Mouse (Mus musculus): ENCODE measurements around the gene Hdac7. TPM values are rescaled to one million over a fixed set of nuclear protein-coding genes. Genes with fewer than 3 reads are reported as not detected.

Hdac7 gene
- polyA plus RNA-seq, 1 experiment from 2014 or later, result 5.3 TPM

GRCm38 (mm10) chr15:97816199-97816994, 27.9 kb downstream of the Hdac7 start:
- Histone ChIP-seq H3K27ac (ENCODE audit: low read depth) (no peak overlapping the region), H3K36me3 (replicated peaks; ENCODE audit: insufficient read depth, low read length) (no peaks in the 10 kb centered on the region), H3K27me3 (ENCODE audit: insufficient read depth, low read length) (no peaks in the 10 kb centered on the region), H3K4me1 (ENCODE audit: insufficient read depth) (peaks cover 10% of the 10 kb centered on the region), H3K4me3 (ENCODE audit: low read depth, low read length) (no peak overlapping the region), H3K9me3 (ENCODE audit: low read length) (no peaks in the 10 kb centered on the region), H3K4me2 (ENCODE audit: low read depth, low read length) (no peak overlapping the region), H3K9ac (replicated peaks) (no peak overlapping the region)
- ATAC-seq (no peak), DNase-seq (no peak)
- WGBS (ENCODE audit: insufficient replicate concordance), result 57% methylated on average over 15 of the region's 17 CpGs
- TF ChIP-seq EP300 (IDR thresholded peaks at IDR 0.05; ENCODE audit: low read depth), result no peak
- peak; percentile 17; the same call in 1 of the 2 replicates for TF ChIP-seq CTCF (IDR thresholded peaks at IDR 0.05; ENCODE audit: low read depth)

GRCm38 (mm10) chr15:97815254-97815653, 29.0 kb downstream of the Hdac7 start:
- DNase-seq (no peak), ATAC-seq (no peak)
- H3K4me1 ChIP-seq (ENCODE audit: insufficient read depth), result peaks cover 5% of the 10 kb centered on the region; the same call in 1 of the 2 replicates
- H3K36me3 ChIP-seq (replicated peaks; ENCODE audit: insufficient read depth, low read length), result no peaks in the 10 kb centered on the region
- TF ChIP-seq CTCF (IDR thresholded peaks at IDR 0.05; ENCODE audit: low read depth), result no peak
- TF ChIP-seq EP300 (IDR thresholded peaks at IDR 0.05; ENCODE audit: low read depth), result no peak
- H3K9ac ChIP-seq (replicated peaks), result no peak overlapping the region
- no peak overlapping the region for H3K27ac ChIP-seq (ENCODE audit: low read depth)
- no peak overlapping the region for H3K4me3 ChIP-seq (ENCODE audit: low read depth, low read length)
- no peak overlapping the region for H3K4me2 ChIP-seq (ENCODE audit: low read depth, low read length)
- H3K27me3 ChIP-seq (ENCODE audit: insufficient read depth, low read length), result no peaks in the 10 kb centered on the region
- no peaks in the 10 kb centered on the region for H3K9me3 ChIP-seq (ENCODE audit: low read length)
- WGBS (ENCODE audit: insufficient replicate concordance), result 84% methylated on average over 4 of the region's 4 CpGs

GRCm38 (mm10) chr15:97814703-97815102, 29.6 kb downstream of the Hdac7 start:
- Histone ChIP-seq H3K27me3 (ENCODE audit: insufficient read depth, low read length) (no peaks in the 10 kb centered on the region), H3K4me1 (ENCODE audit: insufficient read depth) (peaks cover 5% of the 10 kb centered on the region; the same call in 1 of the 2 replicates), H3K9me3 (ENCODE audit: low read length) (no peaks in the 10 kb centered on the region), H3K4me3 (ENCODE audit: low read depth, low read length) (no peak overlapping the region), H3K4me2 (ENCODE audit: low read depth, low read length) (no peak overlapping the region), H3K9ac (replicated peaks) (no peak overlapping the region), H3K27ac (ENCODE audit: low read depth) (no peak overlapping the region), H3K36me3 (replicated peaks; ENCODE audit: insufficient read depth, low read length) (no peaks in the 10 kb centered on the region; the same call in 1 of the 2 replicates)
- ATAC-seq (no peak), DNase-seq (no peak)
- 50% methylated on average over 5 of the region's 5 CpGs for WGBS (ENCODE audit: insufficient replicate concordance)
- TF ChIP-seq EP300 (IDR thresholded peaks at IDR 0.05; ENCODE audit: low read depth) (no peak), CTCF (IDR thresholded peaks at IDR 0.05; ENCODE audit: low read depth) (no peak)

DNA sequence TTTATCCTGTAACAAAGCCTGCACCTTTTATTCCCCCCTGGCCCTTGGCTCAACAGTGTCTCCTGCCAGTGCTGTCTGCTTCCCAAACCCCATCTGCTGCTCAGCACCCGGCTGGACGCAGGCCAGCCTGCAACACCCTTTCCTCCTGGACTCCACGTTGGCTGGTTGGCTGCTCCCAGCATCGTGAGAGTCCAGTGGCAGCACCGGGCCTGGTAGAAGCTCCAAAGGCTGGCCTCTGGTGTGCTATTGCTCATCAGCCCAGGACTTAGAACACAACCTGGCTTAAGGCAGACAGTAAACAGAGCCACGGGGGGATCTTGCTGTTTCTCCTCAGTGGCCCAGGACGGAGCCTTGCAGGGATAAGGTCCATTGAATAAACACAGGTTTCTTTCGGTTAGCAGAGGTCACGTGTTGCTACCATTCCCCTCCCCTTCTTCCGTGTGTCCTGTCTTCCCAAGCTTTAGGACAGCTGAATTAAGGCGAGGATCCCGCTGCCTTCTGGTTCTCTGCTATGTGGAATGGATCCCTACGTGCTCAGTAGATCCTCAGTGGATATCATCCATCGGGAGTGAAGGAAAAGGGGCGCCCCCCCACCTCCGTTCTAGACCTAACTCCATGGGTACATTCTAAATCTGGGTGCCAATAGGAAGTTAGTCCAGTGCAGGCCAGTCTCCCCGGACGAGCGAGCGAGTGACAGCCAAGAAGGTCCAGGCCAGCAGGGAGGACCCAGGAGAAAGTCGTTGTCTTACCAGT, 30.7 kb downstream of the Hdac7 start:
- H3K4me3 ChIP-seq (ENCODE audit: low read depth, low read length), result no peak overlapping the region
- no peak for DNase-seq
- H3K9me3 ChIP-seq (ENCODE audit: low read length), result no peaks in the 10 kb centered on the region
- H3K27me3 ChIP-seq (ENCODE audit: insufficient read depth, low read length), result no peaks in the 10 kb centered on the region
- no peak overlapping the region for H3K27ac ChIP-seq (ENCODE audit: low read depth)
- H3K4me2 ChIP-seq (ENCODE audit: low read depth, low read length), result no peak overlapping the region; the same call in 1 of the 2 replicates
- ATAC-seq, result no peak
- no peaks in the 10 kb centered on the region; the same call in 1 of the 2 replicates for H3K36me3 ChIP-seq (replicated peaks; ENCODE audit: insufficient read depth, low read length)
- WGBS (ENCODE audit: insufficient replicate concordance), result 64% methylated on average over 21 of the region's 21 CpGs
- no peak overlapping the region for H3K9ac ChIP-seq (replicated peaks)
- TF ChIP-seq CTCF (IDR thresholded peaks at IDR 0.05; ENCODE audit: low read depth) (no peak), EP300 (IDR thresholded peaks at IDR 0.05; ENCODE audit: low read depth) (no peak)
- H3K4me1 ChIP-seq (ENCODE audit: insufficient read depth), result peaks cover 5% of the 10 kb centered on the region; the same call in 1 of the 2 replicates

DNA sequence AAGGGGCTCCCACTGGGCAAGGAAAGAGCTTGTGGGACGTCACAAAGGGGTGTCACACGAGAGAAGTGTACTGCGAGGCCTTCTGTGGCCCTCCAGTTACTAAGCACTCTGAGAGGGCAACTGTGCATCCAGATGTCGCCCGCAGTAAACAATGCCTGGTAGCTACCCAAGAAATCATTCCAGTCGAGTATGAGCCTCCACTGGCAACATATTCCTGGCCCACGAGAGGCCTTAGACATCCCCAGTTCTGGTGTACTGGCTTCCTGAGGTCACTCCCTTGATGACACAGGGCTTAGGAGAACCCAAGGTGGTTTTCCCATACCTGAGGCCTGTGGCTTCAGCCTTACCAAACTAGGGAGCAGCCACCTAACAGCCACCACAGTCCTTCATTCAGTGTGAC, 31.4 kb downstream of the Hdac7 start:
- no peak overlapping the region for H3K4me3 ChIP-seq (ENCODE audit: low read depth, low read length)
- H3K36me3 ChIP-seq (replicated peaks; ENCODE audit: insufficient read depth, low read length), result no peaks in the 10 kb centered on the region; the same call in 1 of the 2 replicates
- TF ChIP-seq CTCF (IDR thresholded peaks at IDR 0.05; ENCODE audit: low read depth), result no peak
- no peak for TF ChIP-seq EP300 (IDR thresholded peaks at IDR 0.05; ENCODE audit: low read depth)
- H3K9me3 ChIP-seq (ENCODE audit: low read length), result no peaks in the 10 kb centered on the region
- ATAC-seq (no peak), DNase-seq (no peak)
- peaks cover 3% of the 10 kb centered on the region; the same call in 1 of the 2 replicates for H3K4me1 ChIP-seq (ENCODE audit: insufficient read depth)
- no peak overlapping the region for H3K9ac ChIP-seq (replicated peaks)
- no peak overlapping the region for H3K27ac ChIP-seq (ENCODE audit: low read depth)
- no peak overlapping the region for H3K4me2 ChIP-seq (ENCODE audit: low read depth, low read length)
- no peaks in the 10 kb centered on the region for H3K27me3 ChIP-seq (ENCODE audit: insufficient read depth, low read length)
- WGBS (ENCODE audit: insufficient replicate concordance), result 74% methylated on average over 7 of the region's 7 CpGs

DNA sequence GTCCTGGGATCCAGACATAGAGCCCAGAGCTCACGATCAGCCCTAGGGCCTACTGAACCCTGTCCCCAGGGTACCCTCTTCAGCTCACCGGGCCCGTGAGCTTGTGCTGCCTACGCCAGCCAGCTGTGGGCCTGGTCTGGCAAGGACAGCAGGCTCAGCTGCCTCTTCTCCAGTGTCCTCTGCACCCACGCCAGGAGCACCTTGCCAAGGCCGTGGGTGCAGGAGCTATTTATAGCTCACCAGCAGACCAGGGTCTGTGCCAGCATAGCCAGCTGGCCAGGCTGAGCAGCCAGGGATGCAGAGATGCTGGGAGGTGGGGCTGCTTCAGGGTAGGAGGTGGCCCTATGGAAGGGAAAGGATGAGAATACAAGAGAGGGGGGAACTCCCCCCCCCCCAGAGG, 32.2 kb downstream of the Hdac7 start:
- Histone ChIP-seq H3K9me3 (ENCODE audit: low read length) (no peaks in the 10 kb centered on the region), H3K27me3 (ENCODE audit: insufficient read depth, low read length) (no peaks in the 10 kb centered on the region), H3K9ac (replicated peaks) (no peak overlapping the region), H3K4me3 (ENCODE audit: low read depth, low read length) (no peak overlapping the region), H3K27ac (ENCODE audit: low read depth) (no peak overlapping the region), H3K4me1 (ENCODE audit: insufficient read depth) (0 out of 2 replicates have a peak, but pooled peaks cover 3% of the 10 kb centered on the region), H3K36me3 (replicated peaks; ENCODE audit: insufficient read depth, low read length) (peaks cover 3% of the 10 kb centered on the region; the same call in 1 of the 2 replicates), H3K4me2 (ENCODE audit: low read depth, low read length) (no peak overlapping the region)
- DNase-seq (no peak), ATAC-seq (no peak)
- 68% methylated on average over 6 of the region's 6 CpGs for WGBS (ENCODE audit: insufficient replicate concordance)
- TF ChIP-seq EP300 (IDR thresholded peaks at IDR 0.05; ENCODE audit: low read depth) (no peak), CTCF (IDR thresholded peaks at IDR 0.05; ENCODE audit: low read depth) (no peak)

Data from liver, postnatal 0 days (tissue).